Mouse (Mus musculus) ES-Bruce4 (cell line): ENCODE measurements around the gene Krtap27-1.

ENCODE experiments used
- CTCF ChIP-seq: IDR thresholded peaks from one replicate; pipeline ENCODE4 v1.8.1; 2011; ENCODE audit warnings: low read depth, low read length
- EP300 ChIP-seq: IDR thresholded peaks from 2 replicates; pipeline ENCODE4 v1.6.1; 2011; ENCODE audit warnings: low read depth, low read length; ENCODE audit not compliant: insufficient read depth
- POLR2A ChIP-seq: IDR thresholded peaks from one replicate; pipeline ENCODE4 v1.8.1; 2011; ENCODE audit warnings: low read length; ENCODE audit not compliant: insufficient read depth

DNA sequence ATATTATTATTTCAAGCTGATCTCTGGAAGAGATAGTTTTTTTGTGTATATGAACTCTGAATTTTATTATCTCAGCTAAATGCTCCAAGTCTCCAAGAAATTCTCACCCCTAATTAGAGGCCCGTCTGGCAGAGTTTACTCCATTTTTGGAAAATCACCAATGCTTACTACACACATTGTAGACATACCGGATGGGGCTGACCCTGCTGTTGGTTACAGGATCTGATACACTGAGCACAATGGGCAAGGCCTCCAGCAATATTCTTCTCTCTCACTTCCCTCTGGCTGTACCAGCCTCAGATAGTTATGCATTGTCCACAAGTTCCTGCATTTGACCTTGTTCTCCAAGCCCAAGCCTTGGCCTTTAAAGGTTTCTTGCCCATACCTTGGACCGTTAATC, 31.4 kb downstream of the Krtap27-1 start:
- TF ChIP-seq CTCF (no peak), EP300 (no peak), POLR2A (no peak)
